Mouse (Mus musculus) layer of hippocampus, postnatal 25 days (tissue): ENCODE measurements around the gene Nacc1. TPM values are rescaled to one million over a fixed set of nuclear protein-coding genes. Genes with fewer than 3 reads are reported as not detected.
"Not testable (repeated sequence)": the region's sequence is repeated elsewhere in the genome, so short reads cannot be mapped to it uniquely, and the experiment has no call there.

ENCODE experiments used
- DNase-seq, 2 experiments: peaks; one replicate each; pipeline ENCODE4 v3.0.0; 2022; ENCODE audit warnings: mixed read lengths in 2 of 2, low spot score in 1 of 2; ENCODE audit errors: extremely low spot score in 1 of 2
- total RNA-seq, 2 experiments: library from RNA; stranded (reverse); gene quantifications; 2 replicates each; pipeline ENCODE4 v1.2.3; 2021

The Nacc1 gene
- total RNA-seq, 2 experiments from 2014 or later = 88.9 to 91.0 TPM

DNA sequence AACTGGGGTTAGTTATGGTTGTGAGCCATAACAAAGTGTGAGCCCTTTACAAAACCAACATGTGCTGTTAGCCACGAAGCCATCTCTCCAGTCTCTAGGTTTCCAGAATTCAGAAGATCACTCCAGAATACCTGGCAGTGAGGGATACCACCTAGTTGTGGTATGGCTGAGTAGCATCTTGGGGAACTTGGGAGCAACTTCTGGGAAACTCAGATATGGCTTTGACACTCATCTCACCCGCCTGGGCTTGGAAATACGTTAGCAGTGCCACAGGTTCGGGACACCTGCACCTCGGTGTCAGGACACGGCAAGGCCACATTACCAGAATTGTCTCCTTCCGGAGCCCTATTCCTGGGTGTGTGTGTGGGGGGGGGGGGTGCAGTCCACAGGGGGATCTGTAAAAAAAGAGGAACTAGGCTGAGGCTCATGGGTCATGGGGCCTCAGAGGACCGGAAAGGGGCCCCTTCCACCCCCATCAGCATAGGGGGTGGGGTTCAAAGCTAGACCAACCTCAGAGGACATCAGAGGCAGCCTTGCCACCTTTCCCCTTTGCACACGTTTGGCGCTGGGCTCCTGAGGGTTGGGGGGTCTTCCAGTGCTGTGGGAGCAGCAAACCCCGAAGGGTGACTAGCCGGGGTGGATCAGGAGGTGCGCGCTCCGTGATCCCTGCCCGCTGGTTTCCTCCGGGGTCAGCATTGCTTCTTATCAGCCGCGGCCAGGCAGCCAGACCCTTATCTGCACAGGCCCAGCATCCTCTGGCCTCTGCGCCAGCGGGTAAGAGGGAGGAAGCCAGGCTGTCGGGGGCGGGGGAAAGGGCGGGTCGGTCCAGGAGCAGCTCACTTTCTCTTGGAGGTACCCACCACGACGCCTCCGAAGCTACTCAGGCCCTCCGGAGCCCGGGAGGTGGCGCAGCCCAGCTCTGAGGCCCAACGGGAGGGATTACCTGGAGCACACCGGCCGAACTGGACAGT, 13.6 kb upstream of the Nacc1 start, which contains the start of gene Lyl1:
Lyl1 (plus strand) TSS at position 517 of the 971 bp plus-strand sequence.
- DNase-seq = no peak

- no peak for DNase-seq
Observed at GRCm38 (mm10) chr8:84700526-84700925, 12.9 kb upstream of the Nacc1 start.

DNA sequence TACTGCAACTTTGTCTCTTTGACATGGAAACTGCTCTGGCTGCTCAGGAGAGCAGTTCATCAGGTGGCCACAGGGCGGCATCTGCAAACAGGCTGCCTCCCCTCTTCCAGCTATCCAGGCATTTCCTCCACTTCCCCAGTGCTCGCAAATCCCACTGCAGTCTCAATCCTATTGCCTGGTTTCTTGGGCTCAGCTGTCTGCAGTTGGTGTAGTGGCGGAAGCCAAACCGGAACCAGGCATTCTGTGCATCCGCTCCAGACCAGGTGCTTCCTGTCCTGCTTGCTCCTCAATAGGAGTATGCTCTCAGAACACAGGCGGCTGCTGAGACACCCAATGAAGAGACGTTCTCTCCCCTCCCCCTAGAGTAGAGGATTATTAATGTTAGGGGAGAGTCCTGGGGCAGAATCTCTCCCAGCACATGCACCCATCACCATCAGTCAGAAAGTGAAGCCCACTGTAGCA, 12.2 kb upstream of the Nacc1 start:
- no peak for DNase-seq

DNA sequence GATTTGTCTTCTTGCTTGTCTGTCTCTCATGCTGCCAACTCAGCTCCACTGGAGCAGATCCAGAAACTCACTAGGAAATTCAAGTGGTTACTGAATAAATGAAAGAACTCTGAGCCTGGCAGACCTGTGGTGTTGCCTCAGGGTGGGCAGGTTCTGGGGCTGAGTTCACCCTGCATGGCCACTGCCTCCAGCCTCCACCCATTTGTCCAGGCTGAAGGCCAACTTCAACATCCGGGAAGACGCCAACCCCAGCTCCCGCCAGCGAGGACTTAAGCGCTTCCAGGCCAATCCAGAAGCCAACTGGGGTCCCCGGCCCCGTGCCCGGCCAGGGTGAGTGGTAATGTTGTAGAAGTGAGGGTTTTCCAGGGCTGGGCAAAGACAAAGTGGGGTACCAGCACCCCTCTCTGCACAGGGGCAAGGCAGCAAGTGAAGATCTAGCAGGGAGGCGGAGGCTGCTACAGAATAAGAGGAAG, 11.3 kb upstream of the Nacc1 start:
- DNase-seq = no peak

DNA sequence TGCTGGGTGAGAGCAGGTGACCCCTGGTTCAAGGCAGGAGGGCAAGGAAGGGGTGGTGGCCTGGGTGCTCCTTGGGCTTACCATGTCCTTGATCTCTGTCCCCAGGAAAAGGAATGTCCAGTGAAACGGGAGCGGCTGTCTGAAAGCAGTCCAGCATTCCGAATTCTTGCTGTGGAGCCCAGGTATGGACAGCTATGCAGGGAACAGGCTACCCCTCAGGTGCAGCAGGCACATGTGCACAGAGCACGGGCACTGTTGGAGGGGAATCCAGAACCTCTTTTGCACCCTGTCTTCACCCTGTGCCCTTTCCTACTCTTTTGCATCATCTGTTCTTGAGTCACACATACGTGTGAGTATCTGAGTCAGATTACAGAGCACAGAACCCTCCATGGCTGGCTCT, 10.6 kb upstream of the Nacc1 start:
- DNase-seq = no peak

- no peak for DNase-seq
Observed at GRCm38 (mm10) chr8:84697166-84698130, 9.8 kb upstream of the Nacc1 start.

GRCm38 (mm10) chr8:84695140-84695539, 7.5 kb upstream of the Nacc1 start:
- DNase-seq = no peak

- DNase-seq = no peak
Observed at GRCm38 (mm10) chr8:84693332-84693731, 5.7 kb upstream of the Nacc1 start.

DNA sequence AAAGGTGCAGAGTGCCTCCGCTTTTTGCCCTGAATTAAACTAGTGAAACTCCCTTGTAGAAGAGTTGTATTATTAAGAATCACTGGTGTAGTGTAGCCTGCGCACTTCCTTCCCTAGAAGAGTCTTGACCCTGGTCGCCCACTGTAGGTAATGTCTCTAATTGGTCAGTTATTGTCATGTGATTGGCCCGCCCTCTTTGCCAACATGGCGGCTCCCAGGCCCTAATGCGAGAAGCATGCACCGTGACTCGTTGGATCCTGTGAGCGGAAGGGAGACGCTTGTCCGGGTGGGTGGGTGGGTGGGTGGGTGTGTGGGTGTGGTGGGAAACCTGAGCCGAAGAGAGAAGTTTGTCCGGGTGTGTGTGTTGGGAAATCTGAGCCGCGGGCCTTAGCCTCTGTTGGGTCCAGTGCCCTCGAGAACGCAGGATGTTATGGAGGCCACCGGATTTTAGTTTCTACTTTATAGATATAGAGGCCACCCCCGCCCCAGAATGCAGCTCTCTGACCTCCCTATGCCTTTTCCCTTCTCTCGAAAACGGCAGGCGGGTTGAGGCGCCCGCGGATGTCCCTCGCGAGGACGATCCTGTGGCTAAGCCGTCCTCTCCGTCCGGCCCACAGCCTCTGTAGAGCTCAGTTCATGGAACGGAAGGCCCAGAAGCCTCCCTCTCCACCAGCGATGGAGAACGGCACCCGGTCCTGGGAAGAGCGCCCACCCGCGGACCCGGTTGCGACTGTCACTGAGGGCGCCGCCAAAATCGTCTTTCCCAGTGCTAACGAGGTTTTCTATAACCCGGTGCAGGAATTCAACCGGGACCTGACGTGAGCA, 1.6 kb upstream of the Nacc1 start:
- DNase-seq = peak; percentile 73 to 77

- DNase-seq = no peak
Observed at GRCm38 (mm10) chr8:84687003-84687704, 508 bp downstream of the Nacc1 start.

DNA sequence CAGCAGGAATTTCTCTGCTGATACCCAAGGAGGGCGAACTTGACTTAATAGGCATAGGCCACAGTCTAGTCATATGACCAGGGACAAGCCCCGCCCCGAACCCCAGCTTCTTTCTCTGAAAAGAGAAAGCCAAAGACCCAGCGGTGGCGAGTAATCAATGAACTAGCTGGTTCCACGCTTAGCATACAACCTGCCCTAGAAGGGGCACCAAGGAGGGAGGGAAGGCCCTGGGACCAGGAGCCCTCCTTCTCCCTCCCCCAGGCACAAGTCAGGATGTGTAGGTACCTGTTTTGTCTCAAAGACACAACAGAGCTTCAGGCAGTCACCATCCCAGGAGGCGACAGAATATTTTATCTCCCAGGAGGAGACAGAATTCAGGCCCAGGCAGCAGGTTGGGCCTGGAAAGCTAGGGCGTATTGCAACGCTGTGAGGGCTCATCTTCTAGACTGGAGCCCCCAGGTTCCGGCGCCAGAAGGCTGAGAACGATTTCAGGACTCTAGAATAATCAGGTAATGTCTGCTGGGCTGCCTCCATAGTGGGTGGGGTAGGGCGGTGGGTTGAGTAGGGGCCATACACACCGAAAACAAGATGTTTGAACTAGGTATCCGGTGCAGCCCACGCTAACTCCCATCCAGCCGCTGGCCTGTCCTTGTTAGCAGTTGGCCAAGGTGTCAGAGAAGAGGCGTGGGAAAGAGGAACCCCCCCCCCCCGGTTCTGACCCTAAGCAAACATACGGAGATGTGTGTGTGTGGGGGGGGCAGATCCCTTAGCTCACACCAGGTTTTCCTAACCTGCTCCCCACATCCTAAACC, 1.3 kb downstream of the Nacc1 start, which contains the start of gene Trmt1:
Trmt1 (plus strand) TSS at position 117 of the 812 bp plus-strand sequence.
- peak in 1 of 2 experiments; percentile 47 for DNase-seq

GRCm38 (mm10) chr8:84684537-84684936, 3.1 kb downstream of the Nacc1 start:
- no peak for DNase-seq

- no peak for DNase-seq
Observed at GRCm38 (mm10) chr8:84682257-84682656, 5.4 kb downstream of the Nacc1 start.

- no peak for DNase-seq
Observed at GRCm38 (mm10) chr8:84681476-84681875, 6.2 kb downstream of the Nacc1 start.

DNA sequence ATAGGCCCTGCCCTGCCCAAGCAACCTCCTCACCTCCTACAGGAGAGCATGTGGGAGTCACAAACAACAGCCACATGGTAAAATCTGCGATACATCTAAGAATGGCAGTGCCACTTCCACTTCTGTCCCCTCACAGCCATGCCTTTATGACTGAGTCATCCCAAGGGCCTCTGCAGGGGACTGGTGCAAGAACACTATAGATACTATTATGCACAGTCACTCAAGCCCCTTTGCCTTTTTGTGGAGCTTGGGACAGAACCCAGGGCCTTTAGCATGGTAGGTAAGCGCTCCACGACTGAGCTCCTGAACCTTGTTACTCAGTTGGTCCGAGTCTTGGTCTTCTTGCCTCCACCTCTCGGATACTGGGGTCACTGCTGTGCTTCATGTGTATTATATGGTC, 10.4 kb downstream of the Nacc1 start:
- DNase-seq = no peak

DNA sequence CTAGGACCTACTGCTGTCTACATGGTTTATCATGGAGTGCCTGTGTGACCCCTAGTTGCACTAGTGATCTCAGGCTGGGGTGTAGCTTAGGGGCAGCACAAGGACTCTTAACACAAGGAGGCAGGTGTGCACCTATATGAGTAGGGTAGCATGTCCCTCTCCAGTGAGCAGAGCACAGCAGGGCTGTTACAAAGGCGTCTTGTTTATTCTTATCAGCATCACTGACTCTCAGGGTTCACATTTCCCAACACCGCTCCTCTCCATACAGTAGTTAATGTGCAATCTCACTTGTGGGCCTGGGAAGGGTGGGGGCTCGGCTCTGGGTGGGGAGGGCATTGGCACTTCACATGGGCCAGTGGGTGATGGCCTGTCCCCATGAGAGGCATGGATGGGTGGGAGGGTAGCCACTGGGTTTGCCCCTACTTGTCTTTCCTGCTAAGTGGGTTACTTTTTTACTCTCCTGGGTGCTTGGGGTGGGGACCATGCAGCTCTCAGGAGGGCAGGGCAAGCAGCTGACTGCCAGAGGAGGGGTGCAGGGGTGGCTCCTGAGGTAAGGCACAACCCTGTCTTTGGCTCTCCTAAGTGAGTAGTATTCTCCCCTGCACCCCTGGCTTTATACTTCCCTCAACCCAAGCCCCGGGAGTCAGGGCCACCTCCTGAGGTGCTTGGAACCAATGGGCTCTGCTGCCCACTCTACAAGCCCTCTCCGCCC, 17.2 kb downstream of the Nacc1 start:
- not testable (repeated sequence) for DNase-seq

GRCm38 (mm10) chr8:84668731-84669485, 18.8 kb downstream of the Nacc1 start:
- no peak for DNase-seq
